Mouse (Mus musculus) cerebellum, postnatal 14 days (tissue): Measurements from ENCODE around the gene Snn.
A peak's percentile ranks its signal among the peaks of the same experiment; 100 is the strongest.

Source experiments
- DNase-seq, 2 experiments: peaks; one replicate each; pipeline ENCODE4 v3.0.0; 2021; ENCODE audit warnings: mixed read lengths in 2 of 2

The Snn gene

GRCm38 (mm10) chr16:11050226-11050625 is 10.5 kb upstream of the Snn start:
- DNase-seq, result no peak

GRCm38 (mm10) chr16:11051134-11051533 is 9.6 kb upstream of the Snn start:
- no peak for DNase-seq

GRCm38 (mm10) chr16:11054409-11054808 is 6.3 kb upstream of the Snn start:
- no peak for DNase-seq

- DNase-seq, result no peak
Observed at GRCm38 (mm10) chr16:11054871-11055270, 5.9 kb upstream of the Snn start.

- peak in 1 of 2 experiments; percentile 13 for DNase-seq
Observed at GRCm38 (mm10) chr16:11055916-11056315, 4.8 kb upstream of the Snn start.

GRCm38 (mm10) chr16:11062794-11063721 is 2.3 kb downstream of the Snn start:
- peak; percentile 47 to 71 for DNase-seq

GRCm38 (mm10) chr16:11064341-11064740 is 3.6 kb downstream of the Snn start:
- DNase-seq, result no peak

- DNase-seq, result peak; percentile 44 to 48
Observed at GRCm38 (mm10) chr16:11064742-11065141, 4.0 kb downstream of the Snn start.

GRCm38 (mm10) chr16:11065431-11065830 is 4.7 kb downstream of the Snn start:
- peak in 1 of 2 experiments; percentile 14 for DNase-seq

GRCm38 (mm10) chr16:11066029-11066832 is 5.5 kb downstream of the Snn start, which contains the start of gene Litaf:
Gene Litaf, minus strand, starts transcription at chr16:11066157.
- peak; percentile 99 for DNase-seq

GRCm38 (mm10) chr16:11066833-11067191 is 6.1 kb downstream of the Snn start:
- DNase-seq, result peak; percentile 79 to 80

- DNase-seq, result no peak
Observed at GRCm38 (mm10) chr16:11068666-11069065, 7.9 kb downstream of the Snn start.

GRCm38 (mm10) chr16:11069271-11069670 is 8.5 kb downstream of the Snn start:
- DNase-seq, result no peak

- DNase-seq, result no peak
Observed at GRCm38 (mm10) chr16:11069710-11070420, 9.1 kb downstream of the Snn start.

- peak; percentile 88 to 90 for DNase-seq
Observed at GRCm38 (mm10) chr16:11071176-11071575, 10.4 kb downstream of the Snn start.

GRCm38 (mm10) chr16:11071887-11072286 is 11.1 kb downstream of the Snn start:
- DNase-seq, result no peak

- peak; percentile 33 to 35 for DNase-seq
Observed at GRCm38 (mm10) chr16:11072454-11072853, 11.7 kb downstream of the Snn start.

GRCm38 (mm10) chr16:11073060-11073459 is 12.3 kb downstream of the Snn start:
- DNase-seq, result peak; percentile 73 to 75

GRCm38 (mm10) chr16:11077601-11078201 is 17.0 kb downstream of the Snn start:
- DNase-seq, result no peak

- no peak for DNase-seq
Observed at GRCm38 (mm10) chr16:11078216-11078869, 17.6 kb downstream of the Snn start.

GRCm38 (mm10) chr16:11084181-11084580 is 23.4 kb downstream of the Snn start:
- DNase-seq, result no peak

- no peak for DNase-seq
Observed at GRCm38 (mm10) chr16:11086299-11086698, 25.6 kb downstream of the Snn start.
